Mouse (Mus musculus) spleen, postnatal 36 days (tissue): ENCODE results near the gene Lemd1.

ENCODE experiments used
- DNase-seq, 2 experiments: peaks; one replicate each; pipeline ENCODE4 v3.0.0; 2022; ENCODE audit warnings: low spot score in 2 of 2, mixed read lengths in 1 of 2

Lemd1 gene

DNA sequence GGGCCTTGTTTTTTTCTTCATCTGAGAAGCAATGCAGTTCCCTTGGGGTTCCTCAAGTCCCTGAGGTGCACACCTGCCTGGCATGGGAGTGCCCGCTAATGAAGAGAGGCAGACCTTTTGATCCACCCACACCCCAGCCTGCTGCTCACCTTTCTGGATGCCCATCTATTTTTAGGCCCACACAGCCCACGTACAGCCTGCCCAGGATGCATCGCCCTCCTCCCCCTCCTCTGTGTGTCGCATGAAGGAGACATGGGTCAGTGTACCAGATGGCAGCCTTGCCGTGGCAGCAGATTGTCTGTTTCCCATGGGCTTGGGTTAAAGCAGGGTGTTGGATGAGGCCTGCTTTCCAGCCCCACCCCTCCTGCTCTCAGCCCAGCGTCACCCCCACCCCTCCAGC is 98.7 kb downstream of the Lemd1 start:
- DNase-seq: peak; percentile 65 to 67

- no peak for DNase-seq
These were observed 99.9 kb downstream of the Lemd1 start for GRCm38 (mm10) chr1:132290921-132291675.

- no peak for DNase-seq
These were observed 100.5 kb downstream of the Lemd1 start for GRCm38 (mm10) chr1:132291706-132292105.

DNA sequence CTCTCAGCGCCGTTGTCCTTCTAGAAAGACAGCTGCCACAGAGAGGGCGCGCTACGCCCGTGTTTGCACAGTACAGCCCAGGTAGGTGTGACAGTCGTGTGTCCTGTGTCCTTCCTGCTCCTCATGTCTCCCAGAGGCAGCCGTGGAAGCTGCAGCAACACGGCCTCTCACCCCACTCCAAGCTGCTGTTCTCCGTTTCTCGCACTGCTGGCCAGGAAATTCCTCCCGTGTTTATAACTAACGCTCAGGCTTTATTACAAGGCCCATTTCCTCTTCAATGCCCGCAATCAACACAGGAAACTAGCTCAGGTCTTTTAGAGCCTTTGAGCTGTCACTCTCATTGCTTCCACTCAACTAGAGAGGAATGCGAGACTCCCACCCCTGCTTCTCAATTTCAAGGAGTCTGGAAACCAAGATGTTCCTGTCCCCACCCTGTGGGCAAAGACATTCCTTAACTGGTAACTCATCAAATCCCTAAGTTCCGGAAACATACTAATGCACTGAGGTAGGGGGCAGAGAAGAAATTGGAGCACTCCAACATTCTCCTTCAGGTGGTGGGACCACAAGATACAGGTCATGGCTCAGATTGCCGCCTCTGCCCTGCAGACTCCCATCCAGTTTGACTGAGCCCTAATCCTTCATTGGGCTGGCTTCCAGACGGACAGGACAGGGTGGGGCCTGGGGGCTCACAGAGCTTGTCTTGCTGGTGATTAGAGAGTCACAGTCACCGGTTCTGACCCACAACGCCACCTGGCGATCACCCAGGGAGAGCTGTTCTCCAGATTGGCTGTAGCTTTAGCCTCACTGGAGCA is 101.3 kb downstream of the Lemd1 start:
- DNase-seq: no peak

DNA sequence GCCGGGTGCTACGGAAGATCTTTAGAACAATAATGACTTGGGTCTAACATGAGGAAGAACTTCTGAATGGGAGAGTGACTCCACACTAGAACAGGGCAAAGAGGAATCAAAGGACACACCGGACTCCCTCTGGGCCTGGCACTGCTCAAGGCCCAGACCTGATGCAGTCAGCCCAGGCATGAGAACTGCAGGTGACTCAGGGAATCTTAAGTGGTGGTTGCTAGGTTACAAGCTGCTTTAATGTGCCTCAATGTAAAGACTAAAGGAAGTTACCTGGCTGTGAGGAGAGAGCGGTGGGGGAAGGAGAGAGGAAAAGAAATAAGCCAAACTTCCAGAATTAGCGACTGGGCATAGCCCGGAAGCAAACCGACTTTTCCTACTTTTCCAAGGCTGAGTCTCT is 104.3 kb downstream of the Lemd1 start:
- no peak for DNase-seq

DNA sequence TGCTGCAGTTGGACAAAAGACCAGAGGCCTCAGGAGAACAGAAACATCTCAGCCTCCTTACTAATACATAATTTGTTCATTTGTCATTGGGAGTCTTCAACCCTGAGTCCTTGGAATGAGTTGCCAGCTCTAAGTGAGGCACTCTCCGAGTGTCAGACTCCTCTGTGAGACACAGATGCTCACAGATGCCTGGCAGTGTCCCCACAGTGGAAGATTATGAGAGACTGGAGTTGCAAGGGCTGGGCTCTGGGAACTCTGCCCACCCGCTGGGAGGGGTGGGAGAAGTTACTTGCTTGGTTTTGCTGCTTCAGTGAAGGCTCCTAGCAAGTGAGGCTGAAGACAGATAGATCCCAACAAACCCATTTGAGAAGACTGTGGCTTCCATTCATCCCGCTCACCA is 104.8 kb downstream of the Lemd1 start:
- DNase-seq: no peak

DNA sequence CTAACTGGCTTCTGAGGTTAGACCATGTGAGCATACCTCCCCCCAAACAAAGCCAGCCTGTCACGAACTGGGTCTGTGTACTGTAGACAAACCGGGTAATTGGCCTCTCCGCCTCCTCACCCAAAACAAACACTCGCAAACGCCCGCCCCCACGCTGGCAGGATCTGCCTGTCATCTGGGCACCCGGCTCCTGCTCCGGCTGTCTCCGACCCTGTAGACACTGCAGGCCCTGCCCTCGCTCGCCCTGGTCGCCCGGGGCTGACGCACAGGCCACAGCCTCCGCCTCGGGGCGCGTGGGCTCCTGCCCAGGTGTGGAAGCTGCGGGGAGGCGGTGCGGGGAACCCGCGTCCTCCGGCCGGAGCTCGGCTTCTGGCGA is 107.2 kb downstream of the Lemd1 start, which contains the start of gene Klhdc8a:
Gene Klhdc8a, plus strand, starts transcription at position 202 of the 376 bp plus-strand sequence.
- no peak for DNase-seq

- DNase-seq: peak in 1 of 2 experiments; percentile 33
These were observed 107.7 kb downstream of the Lemd1 start for GRCm38 (mm10) chr1:132298801-132299464.

DNA sequence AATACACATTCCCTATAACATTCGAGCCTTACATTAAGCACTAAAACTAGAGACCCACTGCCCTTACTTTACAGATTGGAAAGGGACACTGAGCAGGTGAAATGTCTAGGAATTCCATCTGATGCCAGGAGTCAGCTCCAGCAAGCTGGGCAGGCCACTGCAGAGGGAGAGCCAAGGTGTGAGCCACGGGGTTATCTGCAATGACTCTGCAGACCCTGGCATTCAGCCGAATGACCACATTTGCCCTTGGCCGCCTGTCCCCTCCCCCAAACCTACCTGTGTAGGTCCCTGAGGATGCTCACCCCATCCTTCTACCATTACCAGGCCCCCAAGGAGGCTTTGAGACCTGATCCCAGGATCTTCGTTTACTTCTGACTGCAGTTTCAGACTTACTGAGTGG is 108.5 kb downstream of the Lemd1 start:
- DNase-seq: no peak

DNA sequence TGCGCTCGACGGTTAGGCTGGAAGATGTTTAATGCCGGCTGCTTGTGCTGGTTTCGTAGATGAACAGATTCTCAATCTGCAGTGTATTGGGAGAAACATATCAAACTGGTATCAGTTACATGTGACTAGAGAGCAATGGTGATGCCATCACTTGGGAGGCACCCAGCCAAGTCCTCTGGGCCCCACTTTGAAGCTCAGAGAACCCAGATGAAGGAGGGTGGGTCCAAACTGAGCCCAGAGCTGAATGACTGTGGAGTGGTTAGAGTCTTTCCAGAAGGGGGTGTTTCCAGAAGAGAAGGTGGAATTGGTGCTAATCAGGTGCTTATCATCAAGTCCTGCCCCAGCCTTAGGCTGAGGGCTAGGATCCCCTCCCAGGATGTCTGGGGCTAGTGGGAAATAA is 110.0 kb downstream of the Lemd1 start:
- no peak for DNase-seq

GRCm38 (mm10) chr1:132302341-132302866 is 111.2 kb downstream of the Lemd1 start:
- DNase-seq: no peak

GRCm38 (mm10) chr1:132304618-132305214 is 113.5 kb downstream of the Lemd1 start:
- DNase-seq: no peak

DNA sequence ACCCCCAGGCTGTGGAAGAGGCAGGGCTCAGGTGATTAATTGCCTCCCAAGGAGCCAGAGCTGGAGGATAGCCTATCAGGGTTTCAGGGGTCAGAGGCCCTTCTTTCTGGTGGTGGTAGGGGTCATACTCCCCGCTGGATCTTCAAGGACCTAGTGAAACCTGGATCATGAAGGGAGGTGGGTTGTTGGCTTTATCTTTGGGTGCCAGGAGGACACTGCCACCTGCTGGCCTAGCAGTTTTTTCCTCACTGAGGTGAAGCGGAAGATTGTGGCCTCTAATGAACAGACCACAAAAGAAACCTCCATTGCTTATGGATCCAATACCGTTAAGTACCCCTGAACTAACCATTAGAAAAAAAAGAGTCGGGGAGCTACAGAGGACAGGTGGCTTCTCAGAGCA is 114.9 kb downstream of the Lemd1 start:
- peak; percentile 59 to 64 for DNase-seq

DNA sequence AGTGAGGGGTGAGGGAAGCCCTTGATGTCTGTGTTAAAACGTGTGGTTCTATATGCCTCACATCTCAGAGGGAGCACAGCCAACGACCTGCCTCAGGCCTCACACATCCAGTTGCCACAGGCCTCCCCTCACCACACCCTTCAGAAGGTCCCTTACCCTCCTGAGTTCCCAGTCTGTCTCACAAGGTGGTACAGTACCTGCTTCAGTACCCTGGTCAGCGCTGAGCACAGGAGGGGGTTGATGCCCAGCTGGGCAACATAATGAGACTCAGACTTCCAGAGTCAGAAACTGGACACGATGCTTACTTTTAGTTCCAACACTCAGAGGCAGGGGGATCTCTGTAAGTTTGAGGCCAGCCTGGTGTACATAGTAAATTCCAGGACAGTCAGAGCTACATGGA is 115.6 kb downstream of the Lemd1 start:
- no peak for DNase-seq

DNA sequence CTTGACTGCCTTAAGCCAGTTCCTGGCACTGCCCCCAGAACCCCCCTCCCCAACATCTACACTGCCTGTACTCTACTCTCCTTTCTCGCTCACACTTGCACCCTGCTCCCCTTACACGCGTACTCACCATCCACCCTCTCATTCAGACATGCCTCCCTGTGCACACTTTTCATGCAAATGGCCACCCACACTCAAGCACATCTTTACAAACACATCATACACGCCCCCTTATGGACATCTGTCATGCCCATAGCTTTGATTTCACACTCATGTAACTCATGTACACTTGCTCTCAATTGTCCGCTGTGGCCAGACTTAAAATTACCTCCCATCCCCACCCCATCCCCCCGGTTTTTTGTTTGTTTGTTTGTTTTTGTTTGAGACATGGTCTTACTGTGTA is 116.7 kb downstream of the Lemd1 start:
- DNase-seq: no peak

DNA sequence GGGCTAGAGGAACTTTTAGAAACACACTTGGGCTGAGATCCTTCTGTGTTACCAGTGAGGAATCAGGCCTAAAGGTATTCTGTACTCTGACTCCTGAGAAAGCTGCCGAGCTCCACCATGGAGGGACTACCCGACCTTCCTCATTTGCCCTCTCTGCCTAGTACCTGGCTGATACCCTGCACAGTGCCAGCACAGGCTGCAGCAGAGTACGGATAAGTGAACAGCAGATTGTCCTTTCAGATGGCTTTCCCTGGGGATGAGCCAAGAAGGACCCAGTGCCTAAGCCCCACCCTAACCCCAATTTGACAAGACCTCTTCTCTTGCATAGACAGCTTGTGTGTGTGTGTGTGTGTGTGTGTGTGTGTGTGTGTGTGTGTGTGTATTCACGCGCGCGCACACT is 117.4 kb downstream of the Lemd1 start:
- no peak for DNase-seq
